Mouse (Mus musculus) neural tube, embryonic 14.5 days (tissue): ENCODE measurements at regions not wholly inside any gene's neighbourhood (a gene's known extent, or its start where the extent isn't known, plus 50 kb on each side); places are given as distances from the start of the nearest gene placed in this dataset.

Source experiments
- ATAC-seq: fragments of 200-750 bp; cut with Nextera tagmentation; 2 replicates; pipeline ENCODE4 v1.8.0; 2017; ENCODE audit warnings: low read depth, mild to moderate bottlenecking, moderate TSS enrichment, moderate library complexity
- H3K27ac ChIP-seq: fragments of 300-500 bp; sonication (generic); 2 replicates; pipeline ENCODE4 v1.5.1; 2014; ENCODE audit warnings: low read depth, mild to moderate bottlenecking, control low read depth, low read length, moderate library complexity, mixed read lengths
- H3K27me3 ChIP-seq: fragments of 300-500 bp; sonication (generic); 2 replicates; pipeline ENCODE4 v1.6.1; 2014; ENCODE audit warnings: low read length; ENCODE audit not compliant: control insufficient read depth, insufficient read depth
- H3K36me3 ChIP-seq: fragments of 300-500 bp; sonication (generic); 2 replicates; pipeline ENCODE4 v1.6.1; 2014; ENCODE audit warnings: low read length, mixed read lengths; ENCODE audit not compliant: control insufficient read depth, insufficient read depth
- H3K4me1 ChIP-seq: fragments of 300-500 bp; sonication (generic); 2 replicates; pipeline ENCODE4 v1.6.1; 2014; ENCODE audit warnings: low read length; ENCODE audit not compliant: control insufficient read depth, insufficient read depth
- H3K4me2 ChIP-seq: fragments of 300-500 bp; sonication (generic); 2 replicates; pipeline ENCODE4 v1.6.1; 2014; ENCODE audit warnings: mild to moderate bottlenecking, low read depth, low read length, control low read depth
- H3K4me3 ChIP-seq: fragments of 300-500 bp; sonication (generic); 2 replicates; pipeline ENCODE4 v1.5.1; 2014; ENCODE audit warnings: low read depth, low read length, control low read depth, mixed read lengths
- H3K9ac ChIP-seq: fragments of 300-500 bp; sonication (generic); replicated peaks from 2 replicates; pipeline ENCODE4 v1.6.1; 2014; ENCODE audit warnings: low read depth, mild to moderate bottlenecking, control low read depth, low read length, mixed read lengths
- H3K9me3 ChIP-seq: fragments of 300-500 bp; sonication (generic); 2 replicates; pipeline ENCODE4 v1.6.1; 2016; ENCODE audit warnings: low read length; ENCODE audit not compliant: control insufficient read depth
- WGBS: fragments of 180-500 bp; shearing (Covaris S2); extraction: QIAGEN DNeasy Blood & Tissue Kit; methylation state at CpG from one replicate; pipeline ENCODE4 v1.1.7; 2014; 5-methylcytosine and 5-hydroxymethylcytosine counted together

DNA sequence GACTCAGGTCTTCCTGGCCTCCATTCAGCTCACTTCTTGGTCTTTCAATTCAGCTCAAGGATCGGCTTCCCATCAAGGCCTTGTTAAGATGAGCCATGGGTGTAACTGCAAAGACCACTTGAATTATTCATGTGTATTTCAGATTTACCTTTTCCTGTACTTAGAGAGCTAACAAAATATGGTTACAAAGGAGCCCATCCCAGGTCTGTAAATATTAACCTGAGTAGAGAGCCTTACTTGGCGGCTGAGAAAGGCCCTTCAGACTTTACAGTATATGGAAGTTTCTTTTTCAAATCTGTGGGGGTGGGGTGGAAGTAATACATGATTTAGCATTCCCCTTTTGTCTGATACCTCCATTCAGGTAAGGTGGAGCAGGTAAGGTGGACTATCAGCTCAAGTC, 735.7 kb downstream of the 1700064H15Rik start:
- H3K4me2 ChIP-seq, result no peak overlapping the region
- no peak overlapping the region for H3K9ac ChIP-seq
- H3K4me1 ChIP-seq, result no peaks in the 10 kb centered on the region
- no peak for ATAC-seq
- H3K9me3 ChIP-seq, result no peaks in the 10 kb centered on the region
- H3K4me3 ChIP-seq, result no peak overlapping the region
- no peaks in the 10 kb centered on the region for H3K36me3 ChIP-seq
- H3K27ac ChIP-seq, result no peak overlapping the region
- 92% methylated on average over 2 of the region's 2 CpGs for WGBS
- H3K27me3 ChIP-seq, result no peaks in the 10 kb centered on the region

DNA sequence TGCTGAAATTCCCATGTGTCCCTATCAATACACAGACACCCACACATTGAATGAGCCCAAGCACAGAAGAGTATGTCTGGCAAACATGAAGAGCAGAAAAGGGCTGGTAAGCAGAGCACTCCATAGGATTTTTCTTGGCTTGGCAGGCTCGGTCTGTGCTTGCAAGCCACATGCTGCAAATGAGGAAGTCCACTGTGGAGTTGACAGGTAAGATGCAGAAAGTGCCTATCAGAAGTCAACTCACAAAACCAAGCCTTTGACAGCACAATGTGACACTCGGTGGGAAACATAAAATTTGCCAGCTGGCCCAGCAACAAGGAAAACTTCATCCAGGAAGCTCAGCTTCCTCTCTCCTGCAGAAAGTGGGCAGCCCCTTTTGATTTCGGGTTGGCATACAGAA, 722.7 kb downstream of the 1700064H15Rik start:
- Histone ChIP-seq H3K36me3 (no peaks in the 10 kb centered on the region), H3K4me3 (no peak overlapping the region), H3K9ac (no peak overlapping the region), H3K27ac (no peak overlapping the region), H3K4me1 (no peaks in the 10 kb centered on the region), H3K27me3 (no peaks in the 10 kb centered on the region), H3K9me3 (no peaks in the 10 kb centered on the region), H3K4me2 (no peak overlapping the region)
- ATAC-seq, result no peak
- 60% methylated on average over 3 of the region's 3 CpGs for WGBS

- Histone ChIP-seq H3K4me3 (no peak overlapping the region), H3K27me3 (no peaks in the 10 kb centered on the region), H3K4me1 (no peaks in the 10 kb centered on the region), H3K36me3 (no peaks in the 10 kb centered on the region), H3K4me2 (no peak overlapping the region), H3K9ac (no peak overlapping the region), H3K9me3 (no peaks in the 10 kb centered on the region), H3K27ac (no peak overlapping the region)
- 68% methylated on average over 5 of the region's 5 CpGs for WGBS
- no peak for ATAC-seq
Observed at GRCm38 (mm10) chr3:18906210-18906609, 722.3 kb downstream of the 1700064H15Rik start.

DNA sequence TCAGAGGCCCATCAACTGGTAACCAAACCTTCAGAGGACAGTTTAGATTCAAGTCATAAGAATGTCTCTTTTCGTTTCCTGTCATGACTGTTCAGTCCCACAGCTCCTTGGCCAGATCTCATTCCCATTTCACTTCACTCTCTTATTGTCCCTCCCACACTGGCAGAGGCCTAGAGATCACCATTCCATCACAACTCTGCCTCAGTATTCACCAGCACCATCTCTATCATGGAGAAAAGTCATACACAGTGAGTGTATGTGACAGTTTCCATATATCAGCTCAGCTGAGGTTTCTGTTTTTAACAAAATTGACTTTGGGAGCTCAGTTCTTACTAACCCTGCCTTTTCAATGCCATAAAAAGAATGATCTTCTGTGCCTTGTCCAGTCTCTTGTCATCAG, 719.7 kb downstream of the 1700064H15Rik start:
- H3K4me1 ChIP-seq, result no peaks in the 10 kb centered on the region
- H3K36me3 ChIP-seq, result no peaks in the 10 kb centered on the region
- no peak overlapping the region for H3K4me2 ChIP-seq
- no peaks in the 10 kb centered on the region for H3K9me3 ChIP-seq
- H3K27ac ChIP-seq, result no peak overlapping the region
- no peak overlapping the region for H3K4me3 ChIP-seq
- no peak overlapping the region for H3K9ac ChIP-seq
- no peak for ATAC-seq
- H3K27me3 ChIP-seq, result no peaks in the 10 kb centered on the region
- WGBS, result 90% methylated on average over 1 of the region's 1 CpGs

- ATAC-seq, result peak; percentile 84
- Histone ChIP-seq H3K4me2 (no peak overlapping the region), H3K27me3 (no peaks in the 10 kb centered on the region), H3K4me3 (no peak overlapping the region), H3K4me1 (no peaks in the 10 kb centered on the region), H3K27ac (peak overlapping the region; percentile 55; the same call in 1 of the 2 replicates), H3K9me3 (no peaks in the 10 kb centered on the region), H3K9ac (no peak overlapping the region), H3K36me3 (no peaks in the 10 kb centered on the region)
- WGBS, result 44% methylated on average over 3 of the region's 3 CpGs
Observed at GRCm38 (mm10) chr3:18928401-18929104, 699.9 kb downstream of the 1700064H15Rik start.

GRCm38 (mm10) chr3:18929105-18929492, 699.4 kb downstream of the 1700064H15Rik start:
- Histone ChIP-seq H3K4me1 (no peaks in the 10 kb centered on the region), H3K9ac (no peak overlapping the region), H3K27me3 (no peaks in the 10 kb centered on the region), H3K4me3 (no peak overlapping the region), H3K4me2 (no peak overlapping the region), H3K9me3 (no peaks in the 10 kb centered on the region), H3K36me3 (no peaks in the 10 kb centered on the region), H3K27ac (peak overlapping the region; percentile 55; the same call in 1 of the 2 replicates)
- WGBS, result 44% methylated on average over 3 of the region's 3 CpGs
- peak; percentile 82 for ATAC-seq

DNA sequence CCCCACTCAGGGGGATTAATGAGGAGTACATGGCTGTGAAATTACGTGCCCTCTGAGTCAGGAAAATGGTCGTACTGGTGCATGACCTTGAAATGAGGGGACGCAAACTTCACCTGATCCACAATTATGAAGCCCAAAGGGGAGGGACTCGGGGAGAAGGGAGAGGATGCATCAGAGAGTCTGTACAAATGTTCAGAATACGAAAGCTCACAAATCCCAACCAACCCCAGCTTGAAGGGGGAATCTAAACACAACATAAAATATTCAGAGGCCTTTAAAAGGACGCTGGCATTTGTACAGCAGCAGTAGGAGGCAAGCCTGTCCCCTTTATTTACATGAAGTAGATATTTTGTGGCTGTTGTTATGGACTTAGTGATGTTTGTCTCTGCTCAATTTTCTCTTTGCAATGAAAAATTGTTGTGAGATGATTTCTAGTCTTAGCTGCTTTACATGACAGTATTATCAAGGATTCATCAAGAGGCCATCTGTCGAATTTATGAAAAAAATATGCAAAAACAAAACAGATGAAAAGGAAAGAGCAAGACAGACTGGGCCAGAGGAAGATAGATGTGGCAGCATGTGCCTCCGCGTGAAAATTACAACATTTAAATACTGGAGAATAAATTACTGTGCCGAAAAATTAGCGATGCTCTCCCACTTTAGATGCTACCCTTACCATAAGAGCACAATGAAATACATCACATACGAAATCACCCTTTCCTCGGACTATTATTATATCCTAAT, 695.3 kb downstream of the 1700064H15Rik start:
- Histone ChIP-seq H3K9me3 (no peaks in the 10 kb centered on the region), H3K4me1 (peaks cover 5% of the 10 kb centered on the region; the same call in 1 of the 2 replicates), H3K36me3 (no peaks in the 10 kb centered on the region), H3K27ac (no peak overlapping the region; the same call in 1 of the 2 replicates), H3K4me2 (no peak overlapping the region), H3K27me3 (no peaks in the 10 kb centered on the region), H3K4me3 (no peak overlapping the region), H3K9ac (no peak overlapping the region)
- WGBS, result 49% methylated on average over 13 of the region's 13 CpGs
- no peak for ATAC-seq

GRCm38 (mm10) chr3:18934891-18935290, 693.6 kb downstream of the 1700064H15Rik start:
- ATAC-seq, result no peak
- 90% methylated on average over 2 of the region's 2 CpGs for WGBS

More at GRCm38 (mm10) chr3:18934891-18935290, 693.6 kb downstream of the 1700064H15Rik start:
- no peaks in the 10 kb centered on the region for H3K27me3 ChIP-seq
- no peak overlapping the region for H3K27ac ChIP-seq
- no peaks in the 10 kb centered on the region for H3K36me3 ChIP-seq
- H3K9me3 ChIP-seq, result no peaks in the 10 kb centered on the region
- no peak overlapping the region for H3K4me3 ChIP-seq
- H3K4me1 ChIP-seq, result peaks cover 6% of the 10 kb centered on the region; the same call in 1 of the 2 replicates
- no peak overlapping the region for H3K9ac ChIP-seq
- no peak overlapping the region for H3K4me2 ChIP-seq
